Mouse (Mus musculus): ENCODE results near the gene Lmnb2. TPM values are rescaled to one million over a fixed set of nuclear protein-coding genes. Genes with fewer than 3 reads are reported as not detected.

Lmnb2 gene
- polyA plus RNA-seq, 1 experiment: 66.4 TPM

- H3K79me2 ChIP-seq (ENCODE audit: control insufficient read depth, insufficient read depth): peaks cover 27% of the 10 kb centered on the region
- H3K27me3 ChIP-seq (ENCODE audit: control insufficient read depth, insufficient read depth, insufficient read length): no peaks in the 10 kb centered on the region
- no peak overlapping the region for H3ac ChIP-seq (ENCODE audit: control insufficient read depth, insufficient read length, low read depth)
- TF ChIP-seq MAX (IDR thresholded peaks at IDR 0.05): no peak
- no peak for TF ChIP-seq FOSL1 (IDR thresholded peaks at IDR 0.05; ENCODE audit: insufficient read depth, low read length, poor library complexity, severe bottlenecking)
- no peak for TF ChIP-seq CTCF (IDR thresholded peaks at IDR 0.05; ENCODE audit: control insufficient read depth, insufficient read depth, insufficient read length)
- TF ChIP-seq CEBPB (IDR thresholded peaks at IDR 0.05; ENCODE audit: low read depth): no peak
- TF ChIP-seq MYOG (IDR thresholded peaks at IDR 0.05; ENCODE audit: control insufficient read depth, extremely low read depth, insufficient read length): no peak
- TF ChIP-seq USF1 (IDR thresholded peaks at IDR 0.05; ENCODE audit: low read depth): no peak
- no peak for TF ChIP-seq MYOD1 (IDR thresholded peaks at IDR 0.05; ENCODE audit: control insufficient read depth, insufficient read length, low read depth)
- H3K36me3 ChIP-seq (ENCODE audit: control insufficient read depth, insufficient read depth): peaks cover 9% of the 10 kb centered on the region
- no peak overlapping the region for H3K4me3 ChIP-seq (ENCODE audit: insufficient read depth, poor library complexity, severe bottlenecking)
- peaks cover 8% of the 10 kb centered on the region for H3K79me3 ChIP-seq (ENCODE audit: low read depth)
Observed at GRCm38 (mm10) chr10:80862305-80862704, 55.7 kb downstream of the Lmnb2 start.

- Histone ChIP-seq H3K79me3 (ENCODE audit: low read depth) (peaks cover 31% of the 10 kb centered on the region), H3K4me3 (ENCODE audit: insufficient read depth, poor library complexity, severe bottlenecking) (no peak overlapping the region), H3K79me2 (ENCODE audit: control insufficient read depth, insufficient read depth) (peaks cover 65% of the 10 kb centered on the region), H3ac (ENCODE audit: control insufficient read depth, insufficient read length, low read depth) (no peak overlapping the region), H3K27me3 (ENCODE audit: control insufficient read depth, insufficient read depth, insufficient read length) (no peaks in the 10 kb centered on the region), H3K36me3 (ENCODE audit: control insufficient read depth, insufficient read depth) (peaks cover 7% of the 10 kb centered on the region)
- TF ChIP-seq MYOD1 (IDR thresholded peaks at IDR 0.05; ENCODE audit: control insufficient read depth, insufficient read length, low read depth): no peak
- no peak for TF ChIP-seq CEBPB (IDR thresholded peaks at IDR 0.05; ENCODE audit: low read depth)
- no peak for TF ChIP-seq CTCF (IDR thresholded peaks at IDR 0.05; ENCODE audit: control insufficient read depth, insufficient read depth, insufficient read length)
- no peak for TF ChIP-seq USF1 (IDR thresholded peaks at IDR 0.05; ENCODE audit: low read depth)
- no peak for TF ChIP-seq FOSL1 (IDR thresholded peaks at IDR 0.05; ENCODE audit: insufficient read depth, low read length, poor library complexity, severe bottlenecking)
- TF ChIP-seq MAX (IDR thresholded peaks at IDR 0.05): no peak
- no peak for TF ChIP-seq MYOG (IDR thresholded peaks at IDR 0.05; ENCODE audit: control insufficient read depth, extremely low read depth, insufficient read length)
Observed at GRCm38 (mm10) chr10:80858350-80858935, 59.6 kb downstream of the Lmnb2 start.

- H3K27me3 ChIP-seq (ENCODE audit: control insufficient read depth, insufficient read depth, insufficient read length): no peaks in the 10 kb centered on the region
- no peak overlapping the region for H3ac ChIP-seq (ENCODE audit: control insufficient read depth, insufficient read length, low read depth)
- H3K4me3 ChIP-seq (ENCODE audit: insufficient read depth, poor library complexity, severe bottlenecking): no peak overlapping the region
- H3K79me2 ChIP-seq (ENCODE audit: control insufficient read depth, insufficient read depth): peaks cover 71% of the 10 kb centered on the region
- no peak for TF ChIP-seq FOSL1 (IDR thresholded peaks at IDR 0.05; ENCODE audit: insufficient read depth, low read length, poor library complexity, severe bottlenecking)
- peaks cover 34% of the 10 kb centered on the region for H3K79me3 ChIP-seq (ENCODE audit: low read depth)
- H3K36me3 ChIP-seq (ENCODE audit: control insufficient read depth, insufficient read depth): peaks cover 12% of the 10 kb centered on the region
Observed at GRCm38 (mm10) chr10:80857848-80858247, 60.2 kb downstream of the Lmnb2 start.

- H3K79me2 ChIP-seq (ENCODE audit: control insufficient read depth, insufficient read depth): peaks cover 73% of the 10 kb centered on the region
- no peaks in the 10 kb centered on the region for H3K27me3 ChIP-seq (ENCODE audit: control insufficient read depth, insufficient read depth, insufficient read length)
- peaks cover 15% of the 10 kb centered on the region for H3K36me3 ChIP-seq (ENCODE audit: control insufficient read depth, insufficient read depth)
- H3ac ChIP-seq (ENCODE audit: control insufficient read depth, insufficient read length, low read depth): no peak overlapping the region
- peaks cover 35% of the 10 kb centered on the region for H3K79me3 ChIP-seq (ENCODE audit: low read depth)
- TF ChIP-seq FOSL1 (IDR thresholded peaks at IDR 0.05; ENCODE audit: insufficient read depth, low read length, poor library complexity, severe bottlenecking) (no peak), CEBPB (IDR thresholded peaks at IDR 0.05; ENCODE audit: low read depth) (no peak), MAX (IDR thresholded peaks at IDR 0.05) (no peak), CTCF (IDR thresholded peaks at IDR 0.05; ENCODE audit: control insufficient read depth, insufficient read depth, insufficient read length) (no peak), USF1 (IDR thresholded peaks at IDR 0.05; ENCODE audit: low read depth) (no peak), MYOD1 (IDR thresholded peaks at IDR 0.05; ENCODE audit: control insufficient read depth, insufficient read length, low read depth) (no peak), MYOG (IDR thresholded peaks at IDR 0.05; ENCODE audit: control insufficient read depth, extremely low read depth, insufficient read length) (no peak)
- H3K4me3 ChIP-seq (ENCODE audit: insufficient read depth, poor library complexity, severe bottlenecking): no peak overlapping the region
Observed at GRCm38 (mm10) chr10:80857386-80857785, 60.7 kb downstream of the Lmnb2 start.

GRCm38 (mm10) chr10:80856908-80857307 lies 61.1 kb downstream of the Lmnb2 start:
- no peak for TF ChIP-seq MYOD1 (IDR thresholded peaks at IDR 0.05; ENCODE audit: control insufficient read depth, insufficient read length, low read depth)
- TF ChIP-seq MYOG (IDR thresholded peaks at IDR 0.05; ENCODE audit: control insufficient read depth, extremely low read depth, insufficient read length): no peak
- no peak for TF ChIP-seq CTCF (IDR thresholded peaks at IDR 0.05; ENCODE audit: control insufficient read depth, insufficient read depth, insufficient read length)
- TF ChIP-seq FOSL1 (IDR thresholded peaks at IDR 0.05; ENCODE audit: insufficient read depth, low read length, poor library complexity, severe bottlenecking): no peak
- TF ChIP-seq CEBPB (IDR thresholded peaks at IDR 0.05; ENCODE audit: low read depth): no peak
- TF ChIP-seq MAX (IDR thresholded peaks at IDR 0.05): no peak
- TF ChIP-seq USF1 (IDR thresholded peaks at IDR 0.05; ENCODE audit: low read depth): no peak
- no peaks in the 10 kb centered on the region for H3K27me3 ChIP-seq (ENCODE audit: control insufficient read depth, insufficient read depth, insufficient read length)
- peaks cover 73% of the 10 kb centered on the region for H3K79me2 ChIP-seq (ENCODE audit: control insufficient read depth, insufficient read depth)
- H3K79me3 ChIP-seq (ENCODE audit: low read depth): peaks cover 35% of the 10 kb centered on the region
- peak overlapping the region; percentile 5 for H3ac ChIP-seq (ENCODE audit: control insufficient read depth, insufficient read length, low read depth)
- H3K4me3 ChIP-seq (ENCODE audit: insufficient read depth, poor library complexity, severe bottlenecking): no peak overlapping the region
- peaks cover 18% of the 10 kb centered on the region for H3K36me3 ChIP-seq (ENCODE audit: control insufficient read depth, insufficient read depth)

GRCm38 (mm10) chr10:80856267-80856666 lies 61.8 kb downstream of the Lmnb2 start:
- no peak for TF ChIP-seq FOSL1 (IDR thresholded peaks at IDR 0.05; ENCODE audit: insufficient read depth, low read length, poor library complexity, severe bottlenecking)
- TF ChIP-seq MAX (IDR thresholded peaks at IDR 0.05): peak; percentile 94
- TF ChIP-seq USF1 (IDR thresholded peaks at IDR 0.05; ENCODE audit: low read depth): peak; percentile 31
- peak overlapping the region; percentile 98 for H3K4me3 ChIP-seq (ENCODE audit: insufficient read depth, poor library complexity, severe bottlenecking)
- no peaks in the 10 kb centered on the region for H3K27me3 ChIP-seq (ENCODE audit: control insufficient read depth, insufficient read depth, insufficient read length)
- peaks cover 21% of the 10 kb centered on the region for H3K36me3 ChIP-seq (ENCODE audit: control insufficient read depth, insufficient read depth)
- H3K79me2 ChIP-seq (ENCODE audit: control insufficient read depth, insufficient read depth): peaks cover 73% of the 10 kb centered on the region
- peaks cover 35% of the 10 kb centered on the region for H3K79me3 ChIP-seq (ENCODE audit: low read depth)
- H3ac ChIP-seq (ENCODE audit: control insufficient read depth, insufficient read length, low read depth): no peak overlapping the region

All from C2C12 (cell line).